Mouse (Mus musculus): Measurements from ENCODE around the gene Stmn1. TPM values are rescaled to one million over a fixed set of nuclear protein-coding genes. Genes with fewer than 3 reads are reported as not detected.

Gene Stmn1
- polyA plus RNA-seq, 1 experiment from 2014 or later = 380 TPM

DNA sequence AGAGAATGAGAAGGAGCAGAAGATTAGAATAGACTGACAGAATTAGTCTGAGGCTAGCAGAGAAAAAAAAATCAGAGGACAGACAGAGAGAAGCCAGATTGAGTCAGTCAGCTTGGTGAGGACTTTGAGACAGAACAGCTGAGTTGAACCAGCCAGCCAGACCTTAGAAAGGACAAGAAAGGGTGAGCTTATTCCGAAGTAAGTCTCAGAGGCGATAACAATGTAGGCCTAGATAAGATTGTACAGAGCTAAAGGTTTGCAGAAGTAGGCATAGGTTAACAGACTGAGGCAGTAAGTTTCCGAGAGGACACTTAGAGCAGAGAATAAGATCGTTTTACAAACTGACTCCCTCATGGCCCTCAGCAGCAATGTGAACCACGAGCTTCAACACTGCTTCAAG is 6.9 kb upstream of the Stmn1 start:
- no peaks in the 10 kb centered on the region for H3K4me1 ChIP-seq (replicated peaks; ENCODE audit: control insufficient read depth, insufficient read depth)
- no peak overlapping the region for H3K4me2 ChIP-seq (replicated peaks; ENCODE audit: low read depth)
- no peak overlapping the region for H3K9ac ChIP-seq (ENCODE audit: low read length)
- TF ChIP-seq EP300 (optimal IDR thresholded peaks at IDR 0.05) = no peak
- no peak for TF ChIP-seq CTCF (IDR thresholded peaks at IDR 0.05; ENCODE audit: low read depth)
- no peaks in the 10 kb centered on the region for H3K36me3 ChIP-seq (ENCODE audit: control insufficient read depth, insufficient read depth, low read length)
- no peak overlapping the region for H3K27ac ChIP-seq (replicated peaks)
- ATAC-seq (ENCODE audit: low FRiP score, low TSS enrichment) (no peak), DNase-seq (ENCODE audit: low spot score) (no peak)
- H3K4me3 ChIP-seq (ENCODE audit: low read depth, low read length) = no peak overlapping the region
- no peaks in the 10 kb centered on the region for H3K27me3 ChIP-seq (ENCODE audit: control insufficient read depth, insufficient read depth, low read length)
- no peaks in the 10 kb centered on the region for H3K9me3 ChIP-seq (ENCODE audit: control insufficient read depth, low read length)
- WGBS = 63% methylated on average over 5 of the region's 5 CpGs

DNA sequence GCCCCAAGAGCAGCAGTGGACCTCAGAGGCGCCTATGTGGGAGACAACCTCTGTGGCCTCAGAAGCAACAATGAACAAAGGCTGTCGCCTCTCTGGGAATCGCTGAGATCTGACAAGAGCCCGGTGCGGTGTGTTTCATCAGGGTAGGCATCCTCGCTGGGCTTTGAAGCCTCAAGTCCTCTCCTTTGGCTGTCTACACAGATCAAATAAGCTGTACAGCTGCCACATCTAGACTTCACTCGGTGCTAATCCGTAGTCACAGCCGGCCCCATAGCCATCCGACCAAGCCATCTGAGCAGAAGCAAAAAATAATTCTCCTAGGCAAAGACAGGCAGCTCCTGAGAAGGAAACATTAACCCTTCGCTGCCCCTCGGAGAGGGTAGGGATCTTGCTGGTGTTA is 2.3 kb upstream of the Stmn1 start:
- DNase-seq (ENCODE audit: low spot score) (no peak), ATAC-seq (ENCODE audit: low FRiP score, low TSS enrichment) (no peak)
- no peak for TF ChIP-seq CTCF (IDR thresholded peaks at IDR 0.05; ENCODE audit: low read depth)
- no peaks in the 10 kb centered on the region for H3K36me3 ChIP-seq (ENCODE audit: control insufficient read depth, insufficient read depth, low read length)
- no peak overlapping the region for H3K4me2 ChIP-seq (replicated peaks; ENCODE audit: low read depth)
- H3K4me3 ChIP-seq (ENCODE audit: low read depth, low read length) = no peak overlapping the region
- H3K9me3 ChIP-seq (ENCODE audit: control insufficient read depth, low read length) = no peaks in the 10 kb centered on the region
- WGBS = 55% methylated on average over 12 of the region's 12 CpGs
- H3K4me1 ChIP-seq (replicated peaks; ENCODE audit: control insufficient read depth, insufficient read depth) = no peaks in the 10 kb centered on the region
- H3K27ac ChIP-seq (replicated peaks) = no peak overlapping the region
- H3K27me3 ChIP-seq (ENCODE audit: control insufficient read depth, insufficient read depth, low read length) = no peaks in the 10 kb centered on the region
- no peak overlapping the region for H3K9ac ChIP-seq (ENCODE audit: low read length)

GRCm38 (mm10) chr4:134466381-134467262 is 1.5 kb upstream of the Stmn1 start:
- TF ChIP-seq EP300 (optimal IDR thresholded peaks at IDR 0.05) = no peak
- 66% methylated on average over 11 of the region's 11 CpGs for WGBS
- H3K27ac ChIP-seq (replicated peaks) = no peak overlapping the region
- no peak overlapping the region for H3K9ac ChIP-seq (ENCODE audit: low read length)
- no peaks in the 10 kb centered on the region for H3K4me1 ChIP-seq (replicated peaks; ENCODE audit: control insufficient read depth, insufficient read depth)
- H3K4me3 ChIP-seq (ENCODE audit: low read depth, low read length) = no peak overlapping the region
- ATAC-seq (ENCODE audit: low FRiP score, low TSS enrichment) (no peak), DNase-seq (ENCODE audit: low spot score) (no peak)
- H3K36me3 ChIP-seq (ENCODE audit: control insufficient read depth, insufficient read depth, low read length) = no peaks in the 10 kb centered on the region
- no peaks in the 10 kb centered on the region for H3K27me3 ChIP-seq (ENCODE audit: control insufficient read depth, insufficient read depth, low read length)
- 0 out of 2 replicates have a peak overlapping the region, but pooled peaks have one; percentile 98 for H3K4me2 ChIP-seq (replicated peaks; ENCODE audit: low read depth)
- no peaks in the 10 kb centered on the region for H3K9me3 ChIP-seq (ENCODE audit: control insufficient read depth, low read length)

GRCm38 (mm10) chr4:134467435-134468214 is 495 bp upstream of the Stmn1 start:
- peak overlapping the region; percentile 53 for H3K9ac ChIP-seq (ENCODE audit: low read length)
- H3K36me3 ChIP-seq (ENCODE audit: control insufficient read depth, insufficient read depth, low read length) = no peaks in the 10 kb centered on the region
- H3K4me3 ChIP-seq (ENCODE audit: low read depth, low read length) = peak overlapping the region; percentile 80
- DNase-seq (ENCODE audit: low spot score) (peak; percentile 54), ATAC-seq (ENCODE audit: low FRiP score, low TSS enrichment) (peak; percentile 9; the same call in 1 of the 2 replicates)
- no peaks in the 10 kb centered on the region for H3K9me3 ChIP-seq (ENCODE audit: control insufficient read depth, low read length)
- H3K27ac ChIP-seq (replicated peaks) = no peak overlapping the region; the same call in 1 of the 2 replicates
- WGBS = under 1% methylated on average over 31 of the region's 31 CpGs
- H3K4me2 ChIP-seq (replicated peaks; ENCODE audit: low read depth) = peak overlapping the region; percentile 98
- TF ChIP-seq CTCF (IDR thresholded peaks at IDR 0.05; ENCODE audit: low read depth) (no peak), EP300 (optimal IDR thresholded peaks at IDR 0.05) (no peak)
- H3K4me1 ChIP-seq (replicated peaks; ENCODE audit: control insufficient read depth, insufficient read depth) = no peaks in the 10 kb centered on the region
- H3K27me3 ChIP-seq (ENCODE audit: control insufficient read depth, insufficient read depth, low read length) = no peaks in the 10 kb centered on the region

- no peaks in the 10 kb centered on the region for H3K4me1 ChIP-seq (replicated peaks; ENCODE audit: control insufficient read depth, insufficient read depth)
- WGBS = under 1% methylated on average over 56 of the region's 68 CpGs
- peak overlapping the region; percentile 80 for H3K4me3 ChIP-seq (ENCODE audit: low read depth, low read length)
- H3K9me3 ChIP-seq (ENCODE audit: control insufficient read depth, low read length) = no peaks in the 10 kb centered on the region
- peak overlapping the region; percentile 81 for H3K27ac ChIP-seq (replicated peaks)
- H3K9ac ChIP-seq (ENCODE audit: low read length) = peak overlapping the region; percentile 80
- DNase-seq (ENCODE audit: low spot score) (peak; percentile 96), ATAC-seq (ENCODE audit: low FRiP score, low TSS enrichment) (peak; percentile 93)
- TF ChIP-seq CTCF (IDR thresholded peaks at IDR 0.05; ENCODE audit: low read depth) (no peak), EP300 (optimal IDR thresholded peaks at IDR 0.05) (no peak)
- H3K36me3 ChIP-seq (ENCODE audit: control insufficient read depth, insufficient read depth, low read length) = peaks cover under 1% of the 10 kb centered on the region; the same call in 1 of the 2 replicates
- peak overlapping the region; percentile 98 for H3K4me2 ChIP-seq (replicated peaks; ENCODE audit: low read depth)
- H3K27me3 ChIP-seq (ENCODE audit: control insufficient read depth, insufficient read depth, low read length) = no peaks in the 10 kb centered on the region
Observed at GRCm38 (mm10) chr4:134468578-134469266, 602 bp downstream of the Stmn1 start.
